Mouse (Mus musculus) spleen, postnatal 36 days (tissue): ENCODE results near the gene Fst.

Experiments used
- DNase-seq, 2 experiments: peaks; one replicate each; pipeline ENCODE4 v3.0.0; 2022; ENCODE audit warnings: low spot score in 2 of 2, mixed read lengths in 1 of 2

The Fst gene

DNA sequence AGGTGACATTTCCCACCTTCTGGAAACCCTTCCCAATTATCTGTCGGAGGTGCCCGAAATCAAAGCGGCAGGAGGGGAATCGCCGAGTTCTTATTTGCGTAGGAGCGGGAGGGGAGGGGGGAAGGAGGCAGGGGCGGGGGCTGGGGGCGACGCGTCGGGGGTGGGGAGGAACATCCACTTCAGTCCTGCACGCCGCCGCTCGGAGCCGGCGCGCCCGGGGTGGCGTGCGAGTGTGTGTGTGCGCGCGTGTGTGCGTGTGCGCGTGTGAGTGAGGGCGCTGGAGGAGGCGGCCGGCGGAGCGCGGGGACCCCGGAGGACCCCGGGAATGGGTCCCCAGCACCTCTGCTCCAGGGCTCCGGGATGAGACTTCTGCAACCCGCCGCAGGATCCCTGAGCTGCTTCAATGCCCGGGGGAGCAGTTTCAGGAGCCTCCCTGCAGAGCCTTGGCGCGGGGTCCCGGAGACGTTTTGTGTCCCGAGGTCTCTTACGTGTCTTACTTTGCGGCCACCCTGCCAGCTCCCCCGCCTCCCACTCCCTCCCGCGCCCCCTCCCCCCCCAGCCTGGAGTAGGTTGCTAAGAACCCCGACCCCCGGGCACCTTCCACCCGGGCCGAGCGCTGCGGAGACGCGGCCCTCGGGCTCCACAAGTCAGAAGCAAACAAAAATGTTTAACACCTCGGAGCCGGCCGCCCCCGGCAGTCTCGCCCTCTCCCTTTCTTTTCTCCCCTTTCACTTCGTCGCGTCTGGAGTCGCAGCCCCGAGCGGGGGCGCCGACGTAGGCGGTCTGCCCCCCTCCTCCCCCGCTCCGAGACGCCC lies at the start of gene Fst:
Gene Fst, minus strand, starts transcription at position 66 of the 815 bp plus-strand sequence.
- DNase-seq = no peak

DNA sequence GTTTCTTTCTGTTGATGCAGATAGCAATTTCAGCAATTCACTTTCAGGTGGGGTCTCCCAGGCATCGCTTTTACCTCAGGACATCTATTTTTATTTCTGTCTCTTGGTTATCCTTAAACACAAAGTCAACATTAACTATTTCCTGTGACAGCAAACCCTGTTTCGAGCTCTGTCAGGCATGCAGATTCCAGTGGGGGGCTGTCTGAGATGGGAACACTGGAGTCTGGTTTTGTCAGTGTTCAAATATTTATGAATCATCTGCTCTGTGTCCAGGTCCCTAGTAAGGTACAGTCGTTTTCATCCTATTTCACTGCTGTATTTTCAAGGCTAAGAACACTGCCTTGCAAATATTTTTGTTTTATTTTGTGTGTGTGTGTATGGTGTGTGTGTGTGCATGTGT lies 35.1 kb upstream of the Fst start:
- no peak for DNase-seq

- DNase-seq = no peak
Observed at GRCm38 (mm10) chr13:114488178-114488577, 29.4 kb upstream of the Fst start.

DNA sequence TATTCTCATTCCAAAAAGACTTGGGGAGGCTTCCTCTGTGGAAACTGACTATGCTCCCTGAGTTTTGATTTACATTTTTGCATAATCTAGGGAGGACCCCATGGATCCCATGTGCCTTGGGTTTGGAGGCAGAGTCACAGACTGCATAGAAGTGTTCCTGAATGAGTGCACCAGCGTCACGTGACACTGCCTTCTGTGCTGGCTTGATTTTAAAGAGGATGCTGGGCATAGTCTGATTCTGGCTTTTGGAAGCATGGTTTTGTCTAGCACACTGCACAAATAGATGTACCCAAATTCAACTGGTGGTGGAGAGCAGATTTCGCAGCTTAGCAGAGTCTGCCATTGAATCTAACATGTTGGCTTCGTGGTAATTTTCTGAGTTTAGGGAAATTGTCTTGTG lies 19.6 kb upstream of the Fst start:
- no peak for DNase-seq

DNA sequence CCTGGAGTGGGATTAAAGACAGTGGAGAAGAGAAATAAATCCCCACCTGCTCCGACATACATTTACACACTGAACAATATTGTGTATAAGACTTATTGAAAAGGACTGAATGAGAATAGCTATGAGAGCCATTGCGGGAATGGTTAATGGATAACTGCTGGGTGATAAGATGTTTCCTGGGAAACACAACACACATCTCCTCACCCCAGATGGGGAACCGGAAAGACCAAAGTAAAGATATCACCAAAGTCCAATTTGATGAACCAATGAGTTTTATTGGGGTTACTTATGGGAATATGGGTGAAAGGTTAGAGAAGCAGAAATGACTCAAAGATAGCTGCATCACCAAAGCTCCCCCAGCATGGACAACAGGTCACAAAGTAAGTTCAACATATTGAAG lies 11.2 kb upstream of the Fst start:
- DNase-seq = no peak

DNA sequence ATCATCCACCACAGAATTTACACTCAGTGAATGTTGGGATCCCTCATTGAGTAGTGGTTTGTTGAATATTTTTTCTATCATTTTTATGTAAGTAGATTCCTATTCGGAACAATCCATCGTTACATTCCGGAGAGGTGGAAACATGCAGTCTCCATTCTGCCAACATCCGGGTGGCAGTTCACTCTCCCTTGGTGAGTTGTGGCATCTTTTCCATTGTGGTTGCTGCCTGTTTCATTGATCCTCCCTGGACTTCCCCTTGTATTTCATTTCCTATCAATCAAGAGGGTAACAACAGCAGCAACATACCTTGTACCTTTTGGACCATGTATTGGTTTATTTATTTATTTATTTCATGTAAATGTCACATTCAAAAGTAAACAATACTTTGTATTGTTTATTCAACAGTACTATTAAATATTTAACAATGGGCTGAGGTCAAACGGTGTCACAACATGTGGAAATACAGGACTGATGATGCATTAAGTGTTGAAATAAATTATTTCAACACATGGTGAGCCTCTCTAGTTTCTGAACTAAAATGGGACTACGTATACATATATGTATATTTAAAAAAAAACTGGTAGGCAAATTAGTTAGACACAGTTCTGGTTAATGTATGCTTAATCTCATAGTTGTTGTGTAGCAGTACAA lies 7.6 kb upstream of the Fst start:
- DNase-seq = no peak

- no peak for DNase-seq
Observed at GRCm38 (mm10) chr13:114465387-114465786, 6.6 kb upstream of the Fst start.

- DNase-seq = no peak
Observed at GRCm38 (mm10) chr13:114464824-114465223, 6.1 kb upstream of the Fst start.

DNA sequence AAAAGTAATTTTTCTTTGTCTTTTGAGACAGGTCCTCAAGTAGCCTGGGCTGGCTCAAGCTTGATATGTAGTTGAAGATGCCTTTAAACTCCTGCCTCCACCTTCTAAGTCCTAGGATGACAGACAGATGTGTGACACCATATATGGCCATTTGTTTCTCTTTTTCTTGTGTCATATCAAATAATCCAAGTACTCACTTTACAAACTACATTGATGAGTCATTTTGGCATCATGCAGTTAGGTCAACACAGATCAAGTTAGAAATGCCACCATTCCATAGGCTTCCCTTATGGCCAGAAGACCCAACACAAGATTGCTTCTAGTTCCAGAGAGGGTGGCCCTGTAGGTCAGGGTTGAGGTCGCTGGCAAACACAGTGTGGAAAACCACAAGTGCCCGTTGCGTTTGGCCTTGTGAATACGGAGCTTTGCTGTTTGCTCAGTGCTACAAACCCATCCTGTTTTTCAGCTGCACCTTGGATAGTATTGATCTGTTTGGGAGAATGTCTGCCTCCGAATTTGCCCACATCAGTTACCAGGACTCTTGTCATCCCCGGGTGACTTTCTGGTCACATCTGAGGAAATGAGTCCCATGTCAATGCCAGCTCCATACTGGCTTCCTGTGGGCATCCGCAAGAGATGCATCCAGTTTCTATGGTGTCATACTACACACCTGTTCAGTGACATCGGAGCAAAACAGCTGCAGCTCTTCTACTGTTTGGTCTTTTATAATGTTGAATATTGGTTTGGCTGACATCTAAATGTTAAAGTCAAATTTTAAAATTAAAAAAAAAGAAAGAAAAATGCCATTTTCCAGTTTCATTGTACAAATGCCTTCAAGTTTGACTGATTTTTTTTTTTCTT lies 4.0 kb upstream of the Fst start:
- no peak for DNase-seq

DNA sequence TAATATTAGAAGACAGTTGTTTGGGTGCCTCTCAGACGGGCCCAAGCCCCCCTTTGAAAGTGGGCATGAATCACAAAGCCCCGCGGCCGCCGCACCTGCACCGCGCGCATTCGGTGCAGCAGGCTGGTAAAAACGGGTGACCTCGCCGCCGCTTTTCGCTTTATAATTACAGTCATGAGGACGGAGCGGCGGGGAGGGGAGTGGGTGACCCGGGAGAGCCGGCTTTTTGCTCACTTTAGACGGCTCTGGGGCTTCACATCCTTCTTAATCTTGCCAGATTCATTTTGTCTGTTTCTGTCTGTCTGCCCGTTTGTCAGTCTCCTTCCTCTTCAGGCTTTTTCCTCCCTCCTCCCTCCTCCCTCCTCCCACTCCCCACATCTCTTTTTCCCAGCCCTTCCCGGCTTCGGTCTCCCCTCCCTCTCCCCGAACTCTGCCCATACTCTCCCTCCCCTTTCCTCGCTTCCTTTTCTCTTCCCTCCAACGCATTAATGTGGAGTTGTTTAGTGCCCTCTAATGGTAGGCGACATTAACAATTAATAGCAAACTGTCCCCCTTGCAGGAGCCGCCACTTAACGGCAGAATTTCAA lies 1.6 kb upstream of the Fst start:
- DNase-seq = no peak

GRCm38 (mm10) chr13:114459701-114460160 lies 980 bp upstream of the Fst start:
- no peak for DNase-seq

DNA sequence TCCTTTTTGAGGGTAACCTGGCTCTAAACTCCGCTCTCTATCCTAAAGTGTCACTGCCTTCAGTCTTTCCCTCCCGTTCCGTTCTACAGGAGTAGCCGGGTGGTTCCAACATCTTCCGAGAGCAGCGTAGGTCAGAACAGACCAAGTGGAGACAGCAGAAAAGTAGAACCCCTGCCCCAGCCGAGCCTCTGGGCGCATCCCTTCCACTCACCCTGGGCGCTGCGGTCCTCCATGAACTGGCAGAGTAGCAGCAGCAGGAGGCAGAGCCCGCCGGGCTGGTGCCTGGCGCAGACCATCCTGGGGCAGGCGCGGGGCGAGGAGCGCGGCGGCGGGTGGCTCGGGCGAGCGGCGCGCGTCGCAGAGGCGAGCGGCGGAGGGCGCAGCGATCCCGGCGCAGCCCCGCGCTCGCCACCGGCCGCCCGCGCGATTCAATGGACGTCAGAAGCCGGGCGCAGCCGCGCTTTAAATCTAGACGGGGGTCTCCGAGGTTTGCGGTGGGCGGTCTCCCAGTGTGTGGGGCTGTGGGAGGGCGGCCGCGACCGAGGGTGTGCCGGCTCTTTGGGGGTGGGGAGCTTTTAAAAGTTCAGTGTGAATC lies 363 bp downstream of the Fst start:
- DNase-seq = no peak

DNA sequence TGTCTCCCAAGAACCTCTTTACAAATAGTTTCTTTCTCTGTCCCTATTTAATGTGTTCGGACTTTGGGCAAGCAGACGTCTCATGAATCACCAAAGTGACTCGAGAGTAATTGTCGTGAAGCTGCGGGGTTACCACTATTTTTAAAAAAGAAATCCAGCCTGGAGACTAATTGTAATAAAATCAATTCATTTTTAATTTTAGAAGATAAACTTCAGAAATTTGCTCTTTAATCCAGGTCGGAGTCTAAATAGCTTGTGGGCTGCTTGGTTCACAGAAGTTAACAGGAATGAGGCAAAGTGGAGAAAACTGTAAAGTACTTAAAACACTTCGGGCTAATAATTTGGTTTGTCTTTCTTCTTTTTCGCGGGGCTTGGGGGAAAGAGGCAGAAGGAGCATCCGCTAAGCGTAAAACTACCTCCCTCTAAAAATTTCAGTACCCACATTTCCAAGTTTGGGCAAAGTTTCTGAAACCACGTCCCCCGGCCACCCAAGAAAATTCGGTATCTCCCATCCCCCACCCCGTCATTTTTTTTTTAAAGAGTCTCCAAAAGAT lies 1.1 kb downstream of the Fst start:
- DNase-seq = no peak

GRCm38 (mm10) chr13:114456766-114457566 lies 1.8 kb downstream of the Fst start:
- DNase-seq = no peak

DNA sequence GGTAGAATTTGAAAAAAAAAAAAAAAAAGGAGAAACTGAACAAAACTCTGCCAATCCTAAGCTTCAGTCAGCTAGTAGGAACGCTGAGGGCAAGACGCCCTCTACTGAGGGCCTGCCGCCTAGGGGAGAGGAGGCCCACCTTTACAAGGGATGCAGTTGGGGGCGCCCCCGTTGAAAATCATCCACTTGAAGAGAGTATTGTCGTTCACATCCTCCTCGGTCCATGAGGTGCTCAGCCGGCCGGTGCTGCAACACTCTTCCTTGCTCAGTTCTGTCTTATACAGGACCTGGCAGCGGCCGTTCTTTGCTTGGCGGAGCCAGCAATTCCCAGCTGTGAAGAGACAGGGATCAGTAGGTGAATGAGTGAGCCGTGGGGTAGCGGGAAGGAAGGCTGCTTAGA lies 2.5 kb downstream of the Fst start:
- DNase-seq = no peak

- DNase-seq = no peak
Observed at GRCm38 (mm10) chr13:114455788-114456187, 3.0 kb downstream of the Fst start.

DNA sequence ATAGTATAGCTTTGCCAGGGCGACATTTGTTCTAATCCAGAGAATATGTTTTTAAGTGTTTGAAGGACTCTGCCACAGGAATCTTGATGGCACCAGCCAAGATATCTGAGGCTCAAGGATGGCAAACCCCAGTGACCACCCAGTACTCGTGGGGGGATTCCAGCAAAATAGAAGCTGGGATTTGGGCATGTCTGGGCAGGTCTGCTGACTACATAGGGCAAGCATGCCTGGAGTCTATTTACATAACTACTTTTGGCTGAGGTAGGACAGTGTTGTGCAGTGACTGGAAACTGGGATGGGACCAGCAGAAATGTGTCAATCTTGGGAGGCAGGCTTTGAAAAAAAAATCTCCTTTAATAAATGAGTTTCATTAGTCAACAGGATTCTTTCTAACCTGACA lies 11.5 kb downstream of the Fst start:
- no peak for DNase-seq

DNA sequence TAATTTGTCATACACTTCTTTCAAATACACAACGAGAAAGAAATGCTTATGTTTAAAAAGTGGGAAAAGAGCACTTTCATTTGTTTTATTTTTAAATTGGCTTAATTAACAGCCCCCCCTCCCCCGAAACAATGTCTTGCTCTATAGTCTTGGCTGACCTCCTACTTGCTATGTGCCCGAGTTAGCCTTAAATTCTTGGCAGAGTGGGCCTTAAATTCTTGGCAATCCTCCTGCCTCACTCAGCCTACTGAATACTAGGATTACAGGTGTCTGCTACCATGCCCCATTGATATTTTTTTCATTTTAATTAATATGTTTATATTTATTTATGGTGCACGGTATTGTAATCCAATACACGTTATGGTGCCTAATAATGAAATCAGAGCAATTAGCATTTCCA lies 26.3 kb downstream of the Fst start:
- no peak for DNase-seq

- DNase-seq = no peak
Observed at GRCm38 (mm10) chr13:114425230-114425629, 33.5 kb downstream of the Fst start.

DNA sequence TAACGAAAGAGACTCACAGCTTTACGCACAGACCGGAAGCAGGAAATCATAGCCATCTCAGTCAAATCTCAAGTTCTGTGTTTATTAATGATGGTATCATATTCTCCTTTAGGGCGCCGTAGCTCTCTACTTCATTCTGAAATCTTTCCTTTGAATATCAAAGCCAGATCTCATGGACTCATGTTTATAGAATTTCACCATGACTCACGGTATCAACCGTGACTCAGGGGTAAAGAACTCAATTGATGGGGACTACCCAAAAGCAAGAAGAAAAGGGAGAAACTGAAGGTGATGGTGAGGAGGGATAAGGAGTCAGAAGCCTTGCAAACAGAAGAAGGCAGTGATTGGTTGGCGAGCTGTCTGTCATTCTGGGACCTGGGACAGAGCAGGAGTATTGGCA lies 38.5 kb downstream of the Fst start:
- no peak for DNase-seq
